Mouse (Mus musculus) myocyte (in vitro differentiated cells): ENCODE measurements around the gene Snrpg. TPM values are rescaled to one million over a fixed set of nuclear protein-coding genes. Genes with fewer than 3 reads are reported as not detected.

ENCODE experiments used
- H3K27me3 ChIP-seq: one replicate; pipeline ENCODE4 v1.6.1; 2011; ENCODE audit not compliant: control insufficient read depth, insufficient read depth, insufficient read length
- H3K36me3 ChIP-seq: one replicate; pipeline ENCODE4 v1.6.1; 2011; ENCODE audit not compliant: control insufficient read depth, insufficient read depth
- H3K4me2 ChIP-seq: one replicate; pipeline ENCODE4 v1.6.1; 2011; ENCODE audit warnings: low read depth, control low read depth
- H3K4me3 ChIP-seq: one replicate; pipeline ENCODE4 v1.5.1; 2011; ENCODE audit warnings: mild to moderate bottlenecking, control low read depth, moderate library complexity
- H3K79me2 ChIP-seq: one replicate; pipeline ENCODE4 v1.6.1; 2011; ENCODE audit not compliant: control insufficient read depth, insufficient read depth
- H3ac ChIP-seq: one replicate; pipeline ENCODE4 v1.6.1; 2011; ENCODE audit not compliant: control insufficient read depth, insufficient read length
- CEBPB ChIP-seq: IDR thresholded peaks from 2 replicates; pipeline ENCODE4 v1.6.1; 2011; ENCODE audit warnings: mild to moderate bottlenecking, moderate library complexity; ENCODE audit not compliant: poor library complexity, insufficient read depth, severe bottlenecking
- E2F4 ChIP-seq: IDR thresholded peaks from one replicate; pipeline ENCODE4 v1.6.1; 2011; ENCODE audit warnings: mild to moderate bottlenecking, control low read depth, moderate library complexity; ENCODE audit not compliant: insufficient read depth
- MAX ChIP-seq: IDR thresholded peaks from one replicate; pipeline ENCODE4 v1.6.1; 2011; ENCODE audit warnings: low read depth, mild to moderate bottlenecking, control low read depth
- MYOD1 ChIP-seq, 3 experiments: IDR thresholded peaks; one replicate each; pipeline ENCODE4 v1.6.1; 2011; ENCODE audit warnings: control low read depth in 2 of 3, low read depth in 2 of 3, mild to moderate bottlenecking in 2 of 3, moderate library complexity in 1 of 3; ENCODE audit not compliant: insufficient read length in 2 of 3, control insufficient read depth in 1 of 3
- MYOG ChIP-seq, 3 experiments: IDR thresholded peaks; one replicate each; pipeline ENCODE4 v1.6.1; 2011; ENCODE audit warnings: control low read depth in 2 of 3, low read depth in 2 of 3, mild to moderate bottlenecking in 2 of 3; ENCODE audit not compliant: insufficient read length in 2 of 3, control insufficient read depth in 1 of 3, insufficient read depth in 1 of 3
- POLR2A ChIP-seq: IDR thresholded peaks from one replicate; pipeline ENCODE4 v1.6.1; 2011; ENCODE audit warnings: low read depth, mild to moderate bottlenecking, control low read depth, moderate library complexity; ENCODE audit not compliant: insufficient read length
- POLR2AphosphoS2 ChIP-seq: IDR thresholded peaks from one replicate; pipeline ENCODE4 v1.6.1; 2011; ENCODE audit warnings: low read depth, control low read depth; ENCODE audit not compliant: insufficient read length
- REST ChIP-seq: IDR thresholded peaks from one replicate; pipeline ENCODE4 v1.6.1; 2011; ENCODE audit warnings: mild to moderate bottlenecking, control low read depth, moderate library complexity; ENCODE audit not compliant: insufficient read depth, insufficient read length
- SRF ChIP-seq: IDR thresholded peaks from one replicate; pipeline ENCODE4 v1.6.1; 2011; ENCODE audit warnings: low read depth; ENCODE audit not compliant: control insufficient read depth, insufficient read length
- TCF12 ChIP-seq: IDR thresholded peaks from one replicate; pipeline ENCODE4 v1.6.1; 2011; ENCODE audit warnings: mild to moderate bottlenecking, control low read depth; ENCODE audit not compliant: poor library complexity, insufficient read depth, severe bottlenecking
- TCF3 ChIP-seq: IDR thresholded peaks from one replicate; pipeline ENCODE4 v1.6.1; 2011; ENCODE audit warnings: low read depth, control low read depth; ENCODE audit not compliant: insufficient read length
- USF1 ChIP-seq: IDR thresholded peaks from one replicate; pipeline ENCODE4 v1.6.1; 2011; ENCODE audit warnings: low read depth, mild to moderate bottlenecking, control low read depth, moderate library complexity
- polyA plus RNA-seq: library from polyadenylated mRNA; unstranded; fragments of >200 nt; fragmentation: generic; extraction: Trizol; gene quantifications from one replicate; pipeline ENCODE4 v1.2.1, GENCODE M21; 2012; ENCODE audit warnings: missing spikeins

The Snrpg gene
- polyA plus RNA-seq, 1 experiment: 188 TPM

DNA sequence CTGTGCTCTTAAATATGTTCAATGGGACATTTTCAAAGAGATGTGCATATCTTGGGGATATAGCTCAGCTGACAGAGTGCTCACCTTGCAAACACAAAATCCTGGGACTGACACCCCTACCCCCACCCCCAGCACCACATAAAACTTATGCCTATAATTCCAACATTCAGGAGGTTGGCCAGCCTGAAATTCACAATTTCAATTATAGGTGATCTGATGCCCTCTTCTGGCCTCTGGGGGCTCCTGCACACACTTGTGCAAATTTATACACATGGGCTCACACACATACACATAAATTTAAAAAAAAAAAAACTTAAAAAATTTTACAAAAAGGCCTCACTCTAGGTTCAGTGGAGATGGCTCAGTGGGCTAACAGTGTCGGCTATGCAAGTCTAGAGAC is 22.1 kb downstream of the Snrpg start:
- peaks cover 14% of the 10 kb centered on the region for H3K79me2 ChIP-seq
- H3K4me3 ChIP-seq: no peak overlapping the region
- H3K4me2 ChIP-seq: no peak overlapping the region
- H3K27me3 ChIP-seq: no peaks in the 10 kb centered on the region
- peaks cover 25% of the 10 kb centered on the region for H3K36me3 ChIP-seq
- no peak for TF ChIP-seq TCF3
- no peak for TF ChIP-seq POLR2A
- TF ChIP-seq SRF: no peak
- H3ac ChIP-seq: no peak overlapping the region

DNA sequence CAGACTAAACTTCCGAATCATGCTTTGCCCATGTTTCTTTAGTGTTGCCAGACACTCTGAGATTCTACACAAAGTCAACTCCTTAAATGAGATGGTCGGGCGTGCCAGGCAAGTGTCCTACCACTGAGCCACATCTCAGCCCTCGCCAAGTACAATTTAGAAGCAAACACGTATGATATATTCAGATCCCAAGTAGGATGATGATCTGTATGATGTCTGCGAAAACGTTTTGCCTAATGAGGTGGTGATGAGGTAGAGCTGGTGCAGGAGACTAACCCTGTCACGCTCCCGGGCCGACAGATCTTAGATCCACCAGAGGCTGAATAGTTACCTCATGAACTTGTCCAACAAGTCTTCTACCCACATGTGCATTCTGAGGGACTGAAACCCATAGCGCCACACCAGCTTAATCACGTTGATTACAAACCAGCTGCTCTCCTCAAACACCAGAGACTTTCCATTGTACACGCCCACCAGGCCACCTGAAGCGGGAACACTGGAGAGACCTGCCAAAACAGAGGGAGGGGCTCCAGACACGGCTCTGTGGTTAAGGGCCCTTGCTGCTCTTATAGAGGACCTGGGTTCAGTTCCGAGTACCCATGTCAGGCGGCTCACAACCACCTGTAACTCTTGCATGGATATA is 23.1 kb downstream of the Snrpg start:
- Histone ChIP-seq H3K4me3 (no peak overlapping the region), H3ac (no peak overlapping the region), H3K4me2 (no peak overlapping the region), H3K27me3 (no peaks in the 10 kb centered on the region), H3K36me3 (peaks cover 14% of the 10 kb centered on the region), H3K79me2 (peaks cover 14% of the 10 kb centered on the region)
- TF ChIP-seq POLR2A: no peak
- TF ChIP-seq MYOD1 (IDR thresholded peaks at IDR 0.05; ENCODE audit: control insufficient read depth in 1 of 3, insufficient read length in 2 of 3, low read depth in 2 of 3): no peak
- TF ChIP-seq MYOG (IDR thresholded peaks at IDR 0.05; ENCODE audit: control insufficient read depth in 1 of 3, insufficient read depth in 1 of 3, insufficient read length in 2 of 3, low read depth in 2 of 3): no peak
- no peak for TF ChIP-seq SRF
- no peak for TF ChIP-seq TCF12
- TF ChIP-seq MAX: no peak
- TF ChIP-seq POLR2AphosphoS2: no peak
- no peak for TF ChIP-seq E2F4
- TF ChIP-seq USF1: no peak
- TF ChIP-seq CEBPB: no peak

DNA sequence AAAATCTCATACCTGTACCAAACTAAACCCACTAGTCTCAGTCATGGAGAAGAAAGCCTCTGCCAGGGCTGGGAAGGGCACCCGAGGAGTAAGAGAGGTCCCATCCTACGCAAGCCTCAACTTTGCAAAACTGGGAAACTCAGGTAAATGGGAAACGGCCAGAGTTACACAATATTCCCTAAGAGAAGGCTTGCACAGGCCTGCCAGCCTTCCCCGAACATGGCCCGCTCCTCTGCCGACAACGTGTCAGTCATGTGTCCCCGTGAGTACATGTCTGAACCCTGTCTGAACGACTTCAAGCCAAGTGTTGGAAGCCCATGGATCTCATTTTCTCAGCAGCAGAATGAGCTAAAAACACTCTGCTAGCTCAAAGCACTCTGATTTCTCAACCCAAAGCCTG is 23.9 kb downstream of the Snrpg start:
- Histone ChIP-seq H3K36me3 (peaks cover 10% of the 10 kb centered on the region), H3K4me3 (peak overlapping the region; percentile 68), H3ac (no peak overlapping the region), H3K27me3 (no peaks in the 10 kb centered on the region), H3K4me2 (peak overlapping the region; percentile 9), H3K79me2 (peaks cover 14% of the 10 kb centered on the region)
- TF ChIP-seq POLR2A: no peak

- Histone ChIP-seq H3K79me2 (peaks cover 14% of the 10 kb centered on the region), H3K36me3 (peaks cover under 1% of the 10 kb centered on the region), H3K4me3 (peak overlapping the region; percentile 68), H3K4me2 (peak overlapping the region; percentile 95), H3ac (peak overlapping the region; percentile 37), H3K27me3 (no peaks in the 10 kb centered on the region)
- TF ChIP-seq POLR2AphosphoS2 (no peak), MAX (no peak), MYOD1 (IDR thresholded peaks at IDR 0.05; ENCODE audit: control insufficient read depth in 1 of 3, insufficient read length in 2 of 3, low read depth in 2 of 3) (no peak), CEBPB (no peak), TCF12 (no peak), POLR2A (no peak), TCF3 (no peak), E2F4 (no peak), SRF (no peak), MYOG (IDR thresholded peaks at IDR 0.05; ENCODE audit: control insufficient read depth in 1 of 3, insufficient read depth in 1 of 3, insufficient read length in 2 of 3, low read depth in 2 of 3) (no peak), USF1 (no peak), REST (no peak)
Measured at GRCm38 (mm10) chr6:86395969-86396368, 24.9 kb downstream of the Snrpg start.

DNA sequence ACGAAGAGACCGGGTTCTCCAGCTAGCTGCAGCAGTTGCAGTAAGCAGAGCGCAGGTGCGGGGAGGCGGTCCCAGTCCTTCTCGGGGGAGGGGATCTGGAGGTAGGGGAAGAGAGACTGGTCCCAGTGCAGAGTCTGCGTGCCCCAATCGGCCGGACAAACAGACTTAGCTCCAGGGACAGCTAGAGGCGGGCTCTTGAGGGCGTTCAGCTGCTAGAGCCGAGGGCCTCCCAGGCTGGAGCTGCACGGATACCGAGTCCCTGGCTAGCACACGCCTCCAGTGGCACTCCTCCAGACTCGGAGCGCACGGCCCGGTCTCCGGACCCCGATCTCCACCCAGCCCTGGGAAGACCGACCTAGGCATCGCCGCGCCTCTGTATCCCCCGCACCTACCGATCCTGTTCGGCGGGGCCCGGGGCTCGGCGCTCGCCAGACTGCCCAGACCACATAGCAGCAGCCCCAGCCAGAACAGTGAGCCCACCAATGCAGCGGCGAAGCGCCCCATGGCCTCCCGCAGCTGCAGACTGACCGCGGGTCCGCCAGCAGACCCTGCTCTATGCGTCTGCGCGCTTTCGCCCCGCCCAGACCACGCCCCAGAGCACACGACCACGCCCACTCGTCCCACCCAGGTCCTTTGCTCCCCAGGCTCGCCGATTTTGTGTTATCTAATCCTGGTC is 25.6 kb downstream of the Snrpg start, which contains the start of gene Pcyox1:
Gene Pcyox1, minus strand, starts transcription at position 574 of the 676 bp plus-strand sequence.
- H3ac ChIP-seq: peak within 1 kb of the TSS; percentile 37
- H3K4me3 ChIP-seq: peak within 1 kb of the TSS; percentile 68
- no peaks in the 10 kb centered on the region for H3K36me3 ChIP-seq
- peaks cover 14% of the 10 kb centered on the region for H3K79me2 ChIP-seq
- TF ChIP-seq MYOD1 (IDR thresholded peaks at IDR 0.05; ENCODE audit: control insufficient read depth in 1 of 3, insufficient read length in 2 of 3, low read depth in 2 of 3) (peak in 2 of 3 experiments; percentile 41 to 73), E2F4 (no peak), CEBPB (no peak), POLR2AphosphoS2 (peak; percentile 100), REST (no peak), POLR2A (peak; percentile 100), MYOG (IDR thresholded peaks at IDR 0.05; ENCODE audit: control insufficient read depth in 1 of 3, insufficient read depth in 1 of 3, insufficient read length in 2 of 3, low read depth in 2 of 3) (peak in 2 of 3 experiments; percentile 58 to 72)
- H3K27me3 ChIP-seq: no peaks in the 10 kb centered on the region
- peak within 1 kb of the TSS; percentile 95 for H3K4me2 ChIP-seq
